Mouse (Mus musculus) adrenal gland (tissue): ENCODE data around the gene Rilp.
"Not testable (repeated sequence)": the region's sequence is repeated elsewhere in the genome, so short reads cannot be mapped to it uniquely, and the experiment has no call there.

Experiments
- intact Hi-C: fragments of 180-260 bp; cut with DNase I; formaldehyde crosslinking; loops from one replicate; pipeline ENCODE4 v1.15.1; 2025
- microRNA-seq, 2 experiments: library from miRNA; unstranded; fragments of <30 nt; microRNA quantifications; one replicate each; pipeline ENCODE4; 2019

Gene Rilp

DNA sequence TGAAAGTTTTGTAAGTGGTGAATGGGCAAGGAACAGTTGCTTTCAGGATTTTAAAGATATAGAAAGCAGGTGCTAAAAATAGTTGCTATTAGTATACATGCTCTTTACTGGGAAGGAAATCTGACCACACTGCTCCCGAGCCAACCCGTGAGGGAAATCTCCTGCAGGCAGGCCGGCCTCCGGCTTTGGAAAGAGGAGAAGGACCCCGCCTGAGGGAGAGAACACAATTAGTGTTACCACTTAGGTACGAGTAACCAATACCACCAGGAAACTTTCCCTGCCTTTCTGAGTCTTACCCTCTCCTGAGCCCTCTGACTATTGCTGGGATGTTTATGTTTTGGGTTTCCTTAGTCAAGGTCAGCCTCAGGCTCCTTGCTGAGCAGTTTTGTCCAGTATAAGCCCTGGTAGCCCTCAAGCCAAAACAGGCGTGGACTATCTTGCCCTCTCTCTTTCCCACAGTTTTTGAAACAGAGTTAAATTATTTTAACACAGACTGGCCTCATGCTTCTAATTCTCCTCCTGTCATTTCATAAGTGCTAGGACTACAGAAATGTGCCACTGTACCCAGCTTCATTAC, 43.1 kb downstream of the Rilp start:
- intact Hi-C loops, result no loop called here

DNA sequence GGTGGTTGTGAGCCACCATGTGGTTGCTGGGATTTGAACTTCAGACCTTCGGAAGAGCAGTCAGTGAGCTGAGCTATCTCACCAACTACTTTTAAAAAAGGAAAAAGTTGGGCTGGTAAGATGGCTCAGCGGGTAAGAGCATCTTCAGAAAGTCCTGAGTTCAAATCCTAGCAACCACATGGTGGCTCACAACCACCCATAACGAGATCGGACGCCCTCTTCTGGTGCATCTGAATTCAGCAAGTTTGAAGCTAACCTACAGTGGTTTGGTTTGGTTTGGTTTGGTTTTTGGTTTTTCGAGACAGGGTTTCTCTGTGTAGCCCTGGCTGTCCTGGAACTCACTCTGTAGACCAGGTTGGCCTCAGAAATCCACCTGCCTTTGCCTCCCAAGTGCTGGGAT, 46.1 kb downstream of the Rilp start:
- intact Hi-C loops, result not testable (repeated sequence)

DNA sequence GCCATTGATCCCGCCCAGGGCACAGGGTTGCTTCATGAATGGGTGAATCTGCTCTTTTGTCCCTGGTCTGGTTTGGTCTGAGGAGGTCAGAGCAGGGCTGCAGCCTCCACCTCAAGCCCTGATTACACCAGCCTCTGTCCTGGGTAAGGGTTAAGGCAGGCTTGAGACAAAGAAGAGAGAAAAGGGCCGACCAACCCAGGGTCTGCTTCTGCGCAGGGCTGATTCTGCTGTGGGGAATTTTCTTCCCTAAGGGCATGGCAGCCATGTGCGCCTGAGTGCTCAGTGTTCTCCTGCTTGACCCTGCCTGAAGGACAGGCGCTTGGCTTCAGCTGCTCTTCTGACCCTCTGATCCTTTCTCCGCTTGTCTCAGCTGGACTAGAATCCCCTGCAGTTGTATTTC, 47.2 kb downstream of the Rilp start:
- intact Hi-C loops, result no loop called here

DNA sequence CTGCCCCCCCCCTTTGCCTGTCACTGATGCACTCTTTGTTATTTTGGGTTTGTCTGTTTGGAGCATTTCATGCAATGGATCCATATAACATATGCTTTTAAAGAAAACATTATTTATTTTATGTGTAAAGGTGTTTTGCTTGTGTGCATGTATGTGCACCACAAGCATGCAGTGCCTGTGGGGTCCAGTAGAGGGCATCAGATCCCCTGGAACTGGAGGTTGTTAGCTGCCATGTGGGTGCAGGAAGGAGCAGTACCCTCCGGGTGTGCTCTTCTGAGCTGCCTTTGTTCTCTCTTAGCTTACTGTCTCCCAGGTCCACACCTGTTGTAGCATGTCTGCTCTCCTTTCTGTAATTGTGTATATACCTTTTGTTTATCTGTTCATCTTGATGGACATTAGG, 48.2 kb downstream of the Rilp start:
- intact Hi-C loops, result no loop called here

DNA sequence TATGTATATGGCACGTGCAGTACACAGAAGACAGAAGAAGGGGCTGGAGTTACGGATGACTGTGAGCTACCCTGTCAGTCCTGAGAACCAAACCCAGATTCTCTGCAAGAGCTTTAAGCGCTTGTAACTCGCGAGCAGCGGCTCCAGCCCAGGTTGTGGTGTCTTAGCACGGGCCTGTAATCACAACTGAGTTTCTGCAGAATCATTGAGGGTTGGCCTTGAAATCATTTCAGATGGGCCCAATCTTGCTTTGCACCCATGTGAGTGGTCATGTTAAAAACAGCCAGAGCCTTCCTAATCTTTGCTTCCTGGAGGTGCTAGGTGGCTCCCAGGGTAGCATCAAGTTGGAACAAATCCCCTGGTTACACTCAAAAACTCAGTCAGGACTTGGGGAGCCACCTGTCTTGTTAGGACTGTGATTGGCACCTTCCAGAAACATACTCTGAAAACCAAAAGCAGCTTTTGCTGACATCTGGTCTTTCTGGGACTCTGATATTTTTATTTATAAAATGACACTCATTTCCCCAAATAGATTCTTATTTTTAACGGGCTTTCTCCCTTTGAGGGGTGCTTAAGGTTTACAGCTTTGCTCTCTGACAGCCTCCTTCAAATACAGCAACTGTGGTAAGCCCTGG, 50.1 kb downstream of the Rilp start:
- intact Hi-C loops, result no loop called here

DNA sequence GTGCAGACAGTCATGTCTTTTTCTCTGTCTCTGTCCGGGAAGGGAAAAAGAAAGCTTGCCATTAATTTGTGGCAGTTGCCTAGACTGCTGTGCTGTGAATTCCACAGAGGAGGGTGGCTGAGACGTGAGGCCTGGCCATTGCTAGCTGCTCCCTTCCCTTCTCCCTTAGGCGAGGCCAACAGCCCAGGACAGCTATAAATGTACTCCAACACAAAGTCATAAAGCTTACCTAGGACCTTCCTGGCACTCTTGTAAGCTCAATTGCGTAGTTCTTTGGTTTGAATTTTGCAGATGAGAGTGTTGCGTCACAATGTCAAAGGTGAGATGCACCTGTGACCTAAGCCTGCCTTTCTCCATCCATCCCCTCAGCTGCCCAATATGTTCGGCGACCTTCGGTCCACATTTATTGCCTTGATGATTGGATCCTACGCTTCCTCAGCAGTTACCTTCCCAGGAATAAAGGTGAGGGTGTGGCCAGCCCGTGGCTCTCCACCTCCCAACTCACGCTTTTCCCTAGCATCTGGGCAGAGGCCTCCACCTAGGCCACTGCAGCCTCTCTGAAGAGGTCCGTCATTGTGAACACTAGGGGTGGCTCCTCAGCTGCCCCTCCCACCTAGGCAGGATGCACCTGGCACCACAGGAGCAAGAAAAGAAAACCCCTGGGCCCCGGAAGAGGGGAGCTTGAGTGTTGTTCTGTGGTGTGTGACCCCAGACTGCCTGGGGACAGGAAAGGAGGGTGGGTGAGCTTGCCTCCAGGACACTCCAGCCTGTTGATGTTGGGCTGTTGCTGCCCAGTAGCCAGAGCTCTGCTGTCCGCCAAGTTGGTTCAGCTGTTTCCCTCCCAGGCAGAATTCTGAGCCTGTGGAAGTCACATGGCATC, 50.9 kb downstream of the Rilp start:
- intact Hi-C loops, result no loop called here

DNA sequence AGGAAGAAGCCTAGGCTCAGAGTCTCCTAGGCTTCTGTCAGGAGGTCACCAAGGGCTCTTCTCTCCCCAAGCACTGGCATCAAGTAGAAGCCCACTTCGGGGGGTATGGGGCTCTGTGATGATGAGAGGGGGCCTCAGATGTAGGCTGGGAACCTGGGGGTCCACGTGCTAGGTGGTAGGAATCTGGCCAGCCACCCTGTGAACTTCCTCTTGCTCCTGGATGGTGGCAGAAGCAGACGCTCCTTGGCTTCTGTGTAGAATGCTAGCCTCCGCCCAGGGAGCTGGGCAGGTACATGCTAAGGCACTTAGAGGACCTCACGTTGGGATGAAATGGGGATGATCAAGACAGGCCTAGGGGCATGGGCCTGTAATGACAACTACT, 51.5 kb downstream of the Rilp start:
- intact Hi-C loops, result no loop called here

Small RNAs within 50 kb of the gene (microRNA-seq; reads per million reads assigned to microRNA genes)
- 11,542 to 28,047 reads per million in 2 experiments for gene Mir22
- 0 reads per million in 2 experiments for gene Mir3971
